Mouse (Mus musculus): ENCODE data around the gene Capn7. TPM values are rescaled to one million over a fixed set of nuclear protein-coding genes. Genes with fewer than 3 reads are reported as not detected.

Capn7 gene
- total and polyA plus RNA-seq, 3 experiments: 23.2 to 83.7 (median 30.0) TPM

DNA sequence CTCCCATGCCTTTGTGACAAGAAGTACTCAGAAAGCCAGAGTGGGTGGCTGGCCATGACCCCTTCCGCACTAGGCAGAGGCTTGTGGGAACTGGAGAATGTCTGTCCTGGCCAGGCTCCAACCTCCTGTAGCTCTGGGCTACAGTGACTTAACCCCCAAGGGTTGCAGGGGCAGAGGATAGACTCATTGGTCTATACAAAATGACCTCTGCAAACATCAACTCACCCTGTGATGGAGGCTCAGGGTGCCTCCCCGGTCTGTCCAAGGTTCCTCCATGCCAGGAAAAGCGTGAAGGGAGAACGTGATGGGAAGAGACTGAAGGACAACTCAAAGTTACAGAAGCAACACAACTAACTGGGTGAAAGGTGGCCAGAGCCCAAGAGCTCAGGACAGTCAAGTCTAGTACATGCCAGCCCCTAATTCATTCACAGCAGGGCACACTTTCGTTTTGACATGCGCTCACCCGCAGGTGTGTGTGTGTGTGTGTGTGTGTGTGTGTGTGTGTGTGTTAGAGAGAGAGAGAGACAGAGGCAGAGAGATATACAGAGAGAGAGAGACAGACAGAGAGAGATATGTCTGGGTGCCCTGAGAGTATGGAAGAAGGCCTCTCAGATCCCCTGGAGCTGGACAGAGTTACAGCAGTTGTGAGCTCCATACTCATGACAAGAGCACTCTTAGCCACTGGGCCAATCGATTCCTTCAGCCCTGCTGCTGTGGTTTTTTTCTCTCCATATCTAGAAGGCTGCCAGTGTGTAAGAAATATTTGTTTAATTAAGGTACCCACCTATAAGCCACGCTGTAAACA is 61.6 kb downstream of the Capn7 start:
- Histone ChIP-seq H3K4me1 (ENCODE audit: control insufficient read depth in 1 of 2, insufficient read depth in 2 of 2, low read length in 2 of 2) (peaks cover 7 to 22% of the 10 kb centered on the region in 2 experiments), H3K36me3 (ENCODE audit: control insufficient read depth in 1 of 2, insufficient read depth in 2 of 2, low read length in 2 of 2) (no peaks in the 10 kb centered on the region), H3K27me3 (ENCODE audit: control insufficient read depth in 1 of 2, insufficient read depth in 2 of 2, low read length in 2 of 2) (no peaks in the 10 kb centered on the region), H3K27ac (ENCODE audit: control insufficient read depth, low read depth, low read length) (no peak overlapping the region), H3K9me3 (replicated peaks; ENCODE audit: insufficient read depth, low read length) (no peaks in the 10 kb centered on the region), H3K4me3 (ENCODE audit: control insufficient read depth in 1 of 2, insufficient read depth in 1 of 2, low read depth in 2 of 2, low read length in 2 of 2) (no peak overlapping the region), H3K9ac (ENCODE audit: control insufficient read depth, low read depth, low read length, poor library complexity, severe bottlenecking) (no peak overlapping the region), H3K79me2 (ENCODE audit: control insufficient read depth, insufficient read depth, low read length, poor library complexity) (no peaks in the 10 kb centered on the region)
- DNase-seq (ENCODE audit: low read depth, low spot score): no peak
- TF ChIP-seq POLR2AphosphoS2 (IDR thresholded peaks at IDR 0.05; ENCODE audit: low read length): no peak
- TF ChIP-seq CHD2 (IDR thresholded peaks at IDR 0.05; ENCODE audit: low read length): no peak
- no peak for TF ChIP-seq EP300 (IDR thresholded peaks at IDR 0.05; ENCODE audit: low read depth in 1 of 2, low read length in 2 of 2)
- TF ChIP-seq POLR2AphosphoS5 (IDR thresholded peaks at IDR 0.05; ENCODE audit: borderline replicate concordance, low read depth, low read length): no peak
- TF ChIP-seq MAX (IDR thresholded peaks at IDR 0.05; ENCODE audit: low read length): no peak
- no peak for TF ChIP-seq MEF2A (IDR thresholded peaks at IDR 0.05; ENCODE audit: extremely low read depth, insufficient replicate concordance, low read depth, low read length, poor library complexity, severe bottlenecking)
- TF ChIP-seq MXI1 (IDR thresholded peaks at IDR 0.05; ENCODE audit: low read depth, low read length): no peak
- TF ChIP-seq MYC (IDR thresholded peaks at IDR 0.05; ENCODE audit: low read depth, low read length): no peak
- TF ChIP-seq GABPA (IDR thresholded peaks at IDR 0.05; ENCODE audit: low read depth, low read length): no peak

DNA sequence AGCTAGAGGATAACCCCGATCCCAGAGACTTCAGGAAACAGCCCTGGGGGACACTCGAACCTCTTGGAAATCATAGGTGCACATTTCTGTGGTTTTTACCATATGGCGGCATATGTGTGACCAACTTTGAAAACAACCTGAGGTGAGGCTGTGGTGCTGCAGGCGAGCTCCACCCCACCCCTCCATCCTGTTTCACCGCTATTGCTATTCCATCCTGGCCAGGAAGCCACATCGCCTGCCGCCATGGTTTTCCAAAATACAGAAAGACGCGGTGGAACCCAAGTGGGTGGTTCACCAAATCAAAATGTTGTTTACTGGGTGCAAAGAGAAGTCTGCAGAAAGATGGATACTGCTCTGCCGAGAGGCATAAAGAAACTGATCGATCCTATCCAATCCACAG is 62.4 kb downstream of the Capn7 start:
- H3K36me3 ChIP-seq (ENCODE audit: control insufficient read depth in 1 of 2, insufficient read depth in 2 of 2, low read length in 2 of 2): peaks cover 0 to 5% of the 10 kb centered on the region in 2 experiments; a peak in 2 of 4 replicates
- H3K79me2 ChIP-seq (ENCODE audit: control insufficient read depth, insufficient read depth, low read length, poor library complexity): no peaks in the 10 kb centered on the region
- TF ChIP-seq POLR2AphosphoS2 (IDR thresholded peaks at IDR 0.05; ENCODE audit: low read length): no peak
- H3K4me1 ChIP-seq (ENCODE audit: control insufficient read depth in 1 of 2, insufficient read depth in 2 of 2, low read length in 2 of 2): peaks cover 10 to 27% of the 10 kb centered on the region in 2 experiments
- H3K27ac ChIP-seq (ENCODE audit: control insufficient read depth, low read depth, low read length): no peak overlapping the region
- H3K4me3 ChIP-seq (ENCODE audit: control insufficient read depth in 1 of 2, insufficient read depth in 1 of 2, low read depth in 2 of 2, low read length in 2 of 2): no peak overlapping the region
- H3K9ac ChIP-seq (ENCODE audit: control insufficient read depth, low read depth, low read length, poor library complexity, severe bottlenecking): no peak overlapping the region
- no peaks in the 10 kb centered on the region for H3K9me3 ChIP-seq (replicated peaks; ENCODE audit: insufficient read depth, low read length)
- DNase-seq (ENCODE audit: low read depth, low spot score): no peak
- no peaks in the 10 kb centered on the region for H3K27me3 ChIP-seq (ENCODE audit: control insufficient read depth in 1 of 2, insufficient read depth in 2 of 2, low read length in 2 of 2)

DNA sequence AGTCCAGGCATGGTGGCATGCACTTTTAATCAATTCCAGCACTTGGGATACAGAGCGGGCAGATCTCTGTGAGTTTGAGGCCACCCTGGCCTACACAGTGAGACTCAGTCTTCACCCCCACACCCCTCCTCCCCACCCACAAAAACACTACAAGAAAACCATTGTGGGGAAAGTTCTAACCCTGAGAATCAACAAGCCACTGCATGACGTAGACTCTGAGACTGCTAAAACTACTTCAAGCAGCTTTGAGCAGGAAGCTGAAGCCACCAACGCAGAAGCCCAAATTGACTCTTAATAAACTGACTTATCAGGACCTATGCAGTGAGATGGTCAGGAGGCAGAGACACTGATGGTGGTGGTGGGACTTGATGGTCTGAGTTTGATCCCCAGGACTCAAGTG is 62.8 kb downstream of the Capn7 start:
- no peak for DNase-seq (ENCODE audit: low read depth, low spot score)
- no peaks in the 10 kb centered on the region for H3K27me3 ChIP-seq (ENCODE audit: control insufficient read depth in 1 of 2, insufficient read depth in 2 of 2, low read length in 2 of 2)
- no peak overlapping the region for H3K9ac ChIP-seq (ENCODE audit: control insufficient read depth, low read depth, low read length, poor library complexity, severe bottlenecking)
- H3K27ac ChIP-seq (ENCODE audit: control insufficient read depth, low read depth, low read length): no peak overlapping the region
- H3K9me3 ChIP-seq (replicated peaks; ENCODE audit: insufficient read depth, low read length): no peaks in the 10 kb centered on the region
- peaks cover 11 to 31% of the 10 kb centered on the region in 2 experiments for H3K4me1 ChIP-seq (ENCODE audit: control insufficient read depth in 1 of 2, insufficient read depth in 2 of 2, low read length in 2 of 2)
- TF ChIP-seq EP300 (IDR thresholded peaks at IDR 0.05; ENCODE audit: low read depth in 1 of 2, low read length in 2 of 2): no peak
- no peaks in the 10 kb centered on the region for H3K79me2 ChIP-seq (ENCODE audit: control insufficient read depth, insufficient read depth, low read length, poor library complexity)
- H3K4me3 ChIP-seq (ENCODE audit: control insufficient read depth in 1 of 2, insufficient read depth in 1 of 2, low read depth in 2 of 2, low read length in 2 of 2): no peak overlapping the region
- peaks cover 0 to 9% of the 10 kb centered on the region in 2 experiments; a peak in 2 of 4 replicates for H3K36me3 ChIP-seq (ENCODE audit: control insufficient read depth in 1 of 2, insufficient read depth in 2 of 2, low read length in 2 of 2)

Measured in MEL (cell line).